In the genomic region with DNA sequence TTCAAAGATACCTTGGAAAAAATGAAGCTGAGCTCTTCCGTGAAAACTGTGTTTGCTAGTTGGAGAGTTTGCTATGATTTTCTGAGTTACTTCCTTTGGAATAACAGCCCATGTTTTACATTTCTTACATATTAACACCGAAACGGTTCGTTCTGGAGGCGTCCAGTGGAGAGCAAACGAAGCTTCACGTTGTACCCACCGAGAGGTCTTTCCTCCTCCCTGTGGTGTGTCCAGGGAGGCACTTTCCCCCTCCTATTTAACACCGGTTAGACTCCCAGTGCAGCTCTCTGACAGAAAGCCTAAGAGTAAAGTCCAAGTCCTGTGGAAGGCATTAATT, we compare ENCODE assay signal across 9 mouse cellular contexts. TPM values are rescaled to one million over a fixed set of nuclear protein-coding genes. Genes with fewer than 3 reads are reported as not detected.
DNase-seq lines count a peak whose midpoint lies in the region; ATAC-seq and TF ChIP-seq lines count a peak whose summit lies in the region.
"Had no signal": no experiment of that assay in that cellular context is flagged by ENCODE, and none has a peak within 500 bp of the region (broad histone marks: within the 10 kb centered on the region; RNA-seq: fewer than 3 reads in every experiment).

No protein-coding gene starts in this region.

- no peak for DNase-seq in heart, embryonic 10.5 days (ENCODE audit: low spot score)
- DNase-seq in heart, postnatal 4 days: no peak
- peak; percentile 12 for DNase-seq in retina, embryonic 14.5 days (ENCODE audit: low spot score)
- no peak for DNase-seq in retina, postnatal 1 day
- no peak for DNase-seq in stomach, postnatal 0 days (ENCODE audit: low spot score)
- no peak for DNase-seq in adrenal gland, postnatal 4 days (ENCODE audit: low spot score in 2 of 2)
- DNase-seq in spleen, postnatal 36 days (ENCODE audit: low spot score in 2 of 2): no peak

- H3K4me2 ChIP-seq in limb, embryonic 15.5 days: peak overlapping the region; percentile 99
- H3K4me2 ChIP-seq in stomach, postnatal 0 days (replicated peaks; ENCODE audit: low read depth): peak overlapping the region; percentile 96

- H3K27me3 ChIP-seq in heart, embryonic 10.5 days (ENCODE audit: insufficient read depth, poor library complexity, severe bottlenecking): 0 out of 2 replicates have a peak, but pooled peaks cover 6% of the 10 kb centered on the region
- H3K27me3 ChIP-seq in limb, embryonic 15.5 days: peaks cover 17% of the 10 kb centered on the region
- no peaks in the 10 kb centered on the region for H3K27me3 ChIP-seq in stomach, postnatal 0 days (ENCODE audit: control insufficient read depth, insufficient read depth, low read length)

- no peak for ATAC-seq in limb, embryonic 15.5 days (ENCODE audit: insufficient number of reproducible peaks, low FRiP score, low TSS enrichment, low read depth)
- no peak for ATAC-seq in stomach, postnatal 0 days (ENCODE audit: low FRiP score, low TSS enrichment)

- H3K4me1 ChIP-seq in heart, embryonic 10.5 days: peaks cover 31% of the 10 kb centered on the region
- H3K4me1 ChIP-seq in limb, embryonic 15.5 days: peaks cover 21% of the 10 kb centered on the region
- peaks cover 6% of the 10 kb centered on the region; the same call in 1 of the 2 replicates for H3K4me1 ChIP-seq in stomach, postnatal 0 days (replicated peaks; ENCODE audit: control insufficient read depth, insufficient read depth)

- no peak for TF ChIP-seq EP300 in stomach, postnatal 0 days (optimal IDR thresholded peaks at IDR 0.05)

- H3K9ac ChIP-seq in limb, embryonic 15.5 days: no peak overlapping the region
- peak overlapping the region; percentile 68 for H3K9ac ChIP-seq in stomach, postnatal 0 days (ENCODE audit: low read length)

- H3K4me3 ChIP-seq in heart, embryonic 10.5 days: peak overlapping the region; percentile 70
- H3K4me3 ChIP-seq in limb, embryonic 15.5 days: peak overlapping the region; percentile 50; the same call in 1 of the 2 replicates
- H3K4me3 ChIP-seq in stomach, postnatal 0 days (ENCODE audit: low read depth, low read length): peak overlapping the region; percentile 56

- no peaks in the 10 kb centered on the region for H3K9me3 ChIP-seq in heart, embryonic 10.5 days
- H3K9me3 ChIP-seq in limb, embryonic 15.5 days: no peaks in the 10 kb centered on the region
- no peaks in the 10 kb centered on the region for H3K9me3 ChIP-seq in stomach, postnatal 0 days (ENCODE audit: control insufficient read depth, low read length)

- 38% methylated on average over 9 of the region's 9 CpGs for WGBS in heart, embryonic 10.5 days
- WGBS in limb, embryonic 15.5 days: 37% methylated on average over 9 of the region's 9 CpGs
- 50% methylated on average over 9 of the region's 9 CpGs for WGBS in stomach, postnatal 0 days

- no peak for TF ChIP-seq CTCF in stomach, postnatal 0 days (IDR thresholded peaks at IDR 0.05; ENCODE audit: low read depth)

- no peaks in the 10 kb centered on the region for H3K36me3 ChIP-seq in heart, embryonic 10.5 days
- H3K36me3 ChIP-seq in limb, embryonic 15.5 days: no peaks in the 10 kb centered on the region
- no peaks in the 10 kb centered on the region for H3K36me3 ChIP-seq in stomach, postnatal 0 days (ENCODE audit: control insufficient read depth, insufficient read depth, low read length)

- H3K27ac ChIP-seq in heart, embryonic 10.5 days: peak overlapping the region; percentile 87
- no peak overlapping the region for H3K27ac ChIP-seq in limb, embryonic 15.5 days
- peak overlapping the region; percentile 49; the same call in 1 of the 2 replicates for H3K27ac ChIP-seq in stomach, postnatal 0 days (replicated peaks)

RNA-seq across cellular contexts. Expression of a gene that starts 1.0 kb away (rescaled TPM):
- 4.2 and 10.8 TPM in 2 replicates for polyA plus RNA-seq in heart, embryonic 10.5 days (2016; fragmentation: Nextera tagmentation; extraction: Ambion mirVana)
- total RNA-seq in heart, postnatal 4 days (2021): 1 to 10 TPM; 3.5 to 4.6 TPM
- 8.5 and 9.1 TPM in 2 replicates for polyA plus RNA-seq in limb, embryonic 15.5 days (2015; fragmentation: Nextera tagmentation; extraction: Ambion mirVana)
- 76.1 and 82.5 TPM in 2 replicates for polyA plus RNA-seq in stomach, postnatal 0 days (2015; fragmentation: Nextera tagmentation; extraction: Ambion mirVana)
- 1 to 10 TPM in 1 of 2 experiments, under 1 TPM in 1; 0.76 to 5.0 TPM for total RNA-seq in adrenal gland, postnatal 4 days (2021)
- total RNA-seq: neutrophil, adult 5-6 weeks had no signal

RNA-seq across cellular contexts. Expression of a gene that starts 45.1 kb away (rescaled TPM):
- 30.5 and 32.1 TPM in 2 replicates for polyA plus RNA-seq in heart, embryonic 10.5 days (2016; fragmentation: Nextera tagmentation; extraction: Ambion mirVana)
- 10 to 100 TPM; 58.3 to 62.3 TPM for total RNA-seq in heart, postnatal 4 days (2021)
- 39.3 and 44.3 TPM in 2 replicates for polyA plus RNA-seq in limb, embryonic 15.5 days (2015; fragmentation: Nextera tagmentation; extraction: Ambion mirVana)
- 26.4 and 29.0 TPM in 2 replicates for polyA plus RNA-seq in stomach, postnatal 0 days (2015; fragmentation: Nextera tagmentation; extraction: Ambion mirVana)
- 10 to 100 TPM; 40.6 to 41.5 TPM for total RNA-seq in adrenal gland, postnatal 4 days (2021)

RNA-seq across cellular contexts. Expression of a gene that starts 45.2 kb away (rescaled TPM):
- polyA plus RNA-seq in heart, embryonic 10.5 days (2016; fragmentation: Nextera tagmentation; extraction: Ambion mirVana): 179 and 249 TPM in 2 replicates
- 100 to 1,000 TPM in 1 of 2 experiments, 10 to 100 TPM in 1; 99.9 to 108 TPM for total RNA-seq in heart, postnatal 4 days (2021)
- 192 and 209 TPM in 2 replicates for polyA plus RNA-seq in limb, embryonic 15.5 days (2015; fragmentation: Nextera tagmentation; extraction: Ambion mirVana)
- polyA plus RNA-seq in stomach, postnatal 0 days (2015; fragmentation: Nextera tagmentation; extraction: Ambion mirVana): 60.2 and 60.5 TPM in 2 replicates
- 100 to 1,000 TPM; 158 to 202 TPM for total RNA-seq in adrenal gland, postnatal 4 days (2021)
